Mouse (Mus musculus) lung, adult 2 months (tissue): ENCODE data around the gene BC048562. TPM values are rescaled to one million over a fixed set of nuclear protein-coding genes. Genes with fewer than 3 reads are reported as not detected.

Source experiments
- DNase-seq: peaks from one replicate; pipeline ENCODE4 v3.0.0; 2022
- H3K4me1 ChIP-seq: fragments of 200-500 bp; 2 replicates; pipeline ENCODE4 v1.6.1; 2011; ENCODE audit warnings: low read length; ENCODE audit not compliant: control insufficient read depth, insufficient read depth
- H3K4me3 ChIP-seq: fragments of 200-500 bp; replicated peaks from 2 replicates; pipeline ENCODE3; 2011; ENCODE audit warnings: low read depth, mild to moderate bottlenecking, control low read depth, low read length; ENCODE audit errors: extremely low read depth
- CTCF ChIP-seq: fragments of 200-500 bp; IDR thresholded peaks from 2 replicates; pipeline ENCODE4 v1.5.1; 2011; ENCODE audit warnings: mild to moderate bottlenecking, low read length, control low read depth; ENCODE audit not compliant: insufficient read depth
- POLR2A ChIP-seq: fragments of 200-500 bp; IDR thresholded peaks from 2 replicates; pipeline ENCODE4 v1.6.1; 2011; ENCODE audit warnings: low read depth, mild to moderate bottlenecking, control low read depth, low read length, borderline replicate concordance; ENCODE audit errors: extremely low read depth
- WGBS: fragments of 180-500 bp; shearing (Covaris S2); methylation state at CpG from one replicate; pipeline ENCODE4 v1.1.7; 2018; 5-methylcytosine and 5-hydroxymethylcytosine counted together
- polyA plus RNA-seq: library from polyadenylated mRNA; depleted of rRNA; stranded (reverse); fragments of >200 nt; gene quantifications from 2 replicates; pipeline ENCODE4 v1.2.3, GENCODE M21; 2012

Gene BC048562
- polyA plus RNA-seq, 1 experiment, result not detected

GRCm38 (mm10) chr9:108456953-108457352, 20.7 kb downstream of the BC048562 start:
- no peak for DNase-seq
- WGBS, result 88% methylated on average over 10 of the region's 10 CpGs
- H3K4me3 ChIP-seq, result no peak overlapping the region
- peaks cover 6% of the 10 kb centered on the region; the same call in 1 of the 2 replicates for H3K4me1 ChIP-seq
- TF ChIP-seq CTCF (no peak), POLR2A (no peak)

GRCm38 (mm10) chr9:108459939-108460318, 23.6 kb downstream of the BC048562 start:
- no peak overlapping the region for H3K4me3 ChIP-seq
- 46% methylated on average over 1 of the region's 1 CpGs for WGBS
- TF ChIP-seq POLR2A (no peak), CTCF (no peak)
- H3K4me1 ChIP-seq, result peaks cover 14% of the 10 kb centered on the region
- DNase-seq, result no peak

DNA sequence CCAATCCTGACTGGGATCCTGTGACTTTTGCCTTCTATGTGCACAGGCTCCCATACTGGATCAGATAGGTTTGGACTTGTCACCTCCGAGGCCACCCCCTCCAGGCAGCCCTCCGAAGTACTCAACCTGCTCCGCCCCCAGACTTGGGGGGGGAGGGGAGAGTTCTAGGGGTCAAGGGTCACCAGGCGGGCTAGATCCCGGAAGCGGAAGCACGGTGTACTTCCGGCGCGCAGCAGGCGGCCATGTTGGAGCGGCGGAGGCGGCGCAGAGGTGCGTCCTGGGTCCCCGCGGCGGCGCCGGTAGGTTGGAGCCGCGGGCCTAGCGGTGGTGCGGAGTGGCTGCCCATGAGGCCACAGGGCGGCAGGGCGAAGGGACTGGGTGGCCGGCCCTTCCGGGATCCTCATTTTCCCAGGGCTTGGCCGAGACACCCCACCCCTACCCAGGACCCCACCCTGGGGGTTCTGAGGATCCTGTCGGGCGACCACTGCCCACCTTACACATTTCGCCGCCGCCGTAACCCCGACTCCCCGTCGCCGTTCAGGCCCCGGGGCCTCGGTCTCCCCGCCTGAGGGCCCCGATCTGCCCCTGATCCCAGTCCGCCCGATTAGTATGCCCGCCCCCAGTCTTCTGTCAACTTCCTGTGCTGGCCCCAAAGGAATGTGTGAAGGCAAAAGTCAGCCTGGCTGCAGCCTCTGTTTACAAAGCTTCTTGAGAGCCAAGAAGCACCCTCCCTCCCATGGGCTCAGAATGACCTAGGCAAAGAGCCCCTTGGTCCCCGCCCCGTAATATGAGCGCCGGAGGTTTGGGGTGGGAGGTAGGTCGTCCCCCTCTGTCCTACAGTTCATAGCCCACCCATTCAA, 24.3 kb downstream of the BC048562 start, which contains the start of gene Ccdc71:
Gene Ccdc71 (plus strand): TSS at position 209 of the 860 bp plus-strand sequence.
- Histone ChIP-seq H3K4me1 (peaks cover 14% of the 10 kb centered on the region), H3K4me3 (peak within 1 kb of the TSS; percentile 82)
- under 1% methylated on average over 48 of the region's 52 CpGs for WGBS
- DNase-seq, result peak; percentile 86
- no peak for TF ChIP-seq CTCF
- TF ChIP-seq POLR2A, result peak; percentile 76; the same call in 1 of the 2 replicates

- TF ChIP-seq CTCF (no peak), POLR2A (no peak)
- H3K4me3 ChIP-seq, result peak within 1 kb of the TSS; percentile 82
- DNase-seq, result no peak
- WGBS, result 17% methylated on average over 11 of the region's 11 CpGs
- peaks cover 14% of the 10 kb centered on the region for H3K4me1 ChIP-seq
These were observed 24.9 kb downstream of the BC048562 start, which contains the start of gene Klhdc8b for GRCm38 (mm10) chr9:108461181-108461631. TSS of gene Klhdc8b (minus strand) at chr9:108461581.

DNA sequence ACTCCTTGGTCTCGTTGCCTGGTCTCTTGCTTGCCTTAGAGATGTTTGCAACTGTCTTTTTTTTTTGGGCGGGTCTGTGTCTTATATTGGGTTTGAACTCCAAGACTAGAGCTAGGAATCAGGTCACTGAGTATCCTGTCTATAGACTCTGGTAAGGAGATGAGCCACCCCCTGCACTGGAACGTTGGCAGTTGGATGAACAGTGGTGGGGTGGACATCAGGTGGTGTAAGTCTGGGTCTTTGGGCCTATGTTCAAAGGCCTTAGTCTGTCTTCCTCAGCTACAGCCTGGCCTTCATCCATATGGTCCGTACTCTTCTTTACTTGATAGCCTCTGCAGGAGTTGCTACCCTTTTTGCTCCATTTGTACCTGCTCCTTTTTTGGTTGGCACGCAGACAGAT, 25.4 kb downstream of the BC048562 start:
- no peak for DNase-seq
- no peak for TF ChIP-seq POLR2A
- no peak for TF ChIP-seq CTCF
- Histone ChIP-seq H3K4me3 (peak overlapping the region; percentile 14), H3K4me1 (peaks cover 14% of the 10 kb centered on the region)
- WGBS, result 69% methylated on average over 5 of the region's 5 CpGs

GRCm38 (mm10) chr9:108462192-108462591, 25.9 kb downstream of the BC048562 start:
- TF ChIP-seq POLR2A, result peak; percentile 43; the same call in 1 of the 2 replicates
- no peak for TF ChIP-seq CTCF
- WGBS, result 41% methylated on average over 10 of the region's 10 CpGs
- DNase-seq, result peak; percentile 20
- peak overlapping the region; percentile 34 for H3K4me3 ChIP-seq
- peaks cover 14% of the 10 kb centered on the region for H3K4me1 ChIP-seq

DNA sequence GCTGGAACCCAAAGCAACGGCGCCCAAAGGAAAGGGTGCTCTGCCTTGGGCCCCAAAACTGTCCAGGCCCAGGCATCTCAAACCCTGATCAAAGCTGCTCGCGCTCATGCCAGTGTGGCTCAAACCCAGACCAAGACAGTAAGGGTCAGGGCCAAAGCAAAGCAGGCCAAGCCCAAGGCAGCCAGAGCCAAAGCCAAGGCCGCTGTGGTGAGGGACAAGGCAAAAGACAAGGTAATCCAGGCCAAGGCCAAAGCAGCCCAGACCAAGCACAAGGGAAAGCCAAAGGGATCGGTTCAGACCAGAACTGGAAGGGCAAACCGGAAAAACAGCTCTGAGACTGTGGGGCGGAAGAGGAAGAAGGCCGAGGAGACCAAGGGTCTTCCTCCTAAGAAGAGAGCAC, 27.4 kb downstream of the BC048562 start:
- TF ChIP-seq CTCF (no peak), POLR2A (no peak)
- Histone ChIP-seq H3K4me1 (peaks cover 14% of the 10 kb centered on the region), H3K4me3 (no peak overlapping the region)
- 88% methylated on average over 9 of the region's 9 CpGs for WGBS
- DNase-seq, result no peak

DNA sequence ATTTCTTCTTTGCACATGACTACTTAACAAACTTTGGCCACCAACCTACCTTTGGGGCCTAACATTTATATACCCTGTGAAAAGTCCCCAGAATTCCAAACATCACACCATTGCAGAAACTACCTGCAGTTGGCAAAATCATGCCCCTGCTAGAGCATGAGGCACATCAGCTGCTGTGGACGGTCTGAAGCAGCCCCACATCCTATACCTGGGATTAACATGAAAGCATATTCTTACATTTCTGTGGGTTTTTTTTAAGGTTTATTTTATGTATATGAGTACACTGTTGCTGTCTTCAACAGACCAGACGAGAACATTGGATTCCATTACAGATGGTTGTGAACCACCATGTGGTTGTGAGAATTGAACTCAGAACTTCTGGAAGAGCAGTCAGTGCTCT, 29.9 kb downstream of the BC048562 start:
- TF ChIP-seq CTCF (no peak), POLR2A (no peak)
- Histone ChIP-seq H3K4me1 (peaks cover 14% of the 10 kb centered on the region), H3K4me3 (no peak overlapping the region)
- WGBS, result 88% methylated on average over 2 of the region's 2 CpGs
- DNase-seq, result no peak

DNA sequence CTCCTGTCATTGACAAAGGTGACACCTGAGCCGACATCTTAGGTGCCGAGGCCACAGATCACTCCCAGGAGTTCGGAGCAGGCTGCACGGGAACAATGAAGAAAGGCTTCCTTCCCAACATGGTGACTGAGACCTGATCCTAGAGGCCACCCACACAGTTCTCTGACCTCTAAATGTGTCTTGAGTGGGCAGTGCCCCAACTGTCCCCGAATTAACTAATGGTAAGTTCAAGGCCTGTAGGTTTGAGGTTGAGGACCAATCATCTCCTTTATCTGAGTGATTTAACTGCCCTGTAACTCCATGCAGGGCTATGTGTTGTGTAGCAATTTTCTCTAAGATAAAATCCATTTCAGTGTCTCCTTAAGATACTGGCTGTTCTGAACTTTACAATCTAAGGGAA, 33.1 kb downstream of the BC048562 start:
- WGBS, result 49% methylated on average over 5 of the region's 5 CpGs
- TF ChIP-seq CTCF, result no peak
- TF ChIP-seq POLR2A, result no peak
- no peak for DNase-seq
- H3K4me3 ChIP-seq, result no peak overlapping the region
- H3K4me1 ChIP-seq, result no peaks in the 10 kb centered on the region

- no peak for DNase-seq
- no peak for TF ChIP-seq POLR2A
- no peak for TF ChIP-seq CTCF
- WGBS, result 42% methylated on average over 4 of the region's 4 CpGs
- Histone ChIP-seq H3K4me1 (no peaks in the 10 kb centered on the region), H3K4me3 (no peak overlapping the region)
These were observed 33.6 kb downstream of the BC048562 start for GRCm38 (mm10) chr9:108469845-108470244.
